Mouse (Mus musculus) kidney, adult 8-10 months (tissue): ENCODE measurements around the gene Ezh1.

Source experiments
- DNase-seq, 2 experiments: peaks; one replicate each; pipeline ENCODE4 v3.0.0; 2022

Gene Ezh1

DNA sequence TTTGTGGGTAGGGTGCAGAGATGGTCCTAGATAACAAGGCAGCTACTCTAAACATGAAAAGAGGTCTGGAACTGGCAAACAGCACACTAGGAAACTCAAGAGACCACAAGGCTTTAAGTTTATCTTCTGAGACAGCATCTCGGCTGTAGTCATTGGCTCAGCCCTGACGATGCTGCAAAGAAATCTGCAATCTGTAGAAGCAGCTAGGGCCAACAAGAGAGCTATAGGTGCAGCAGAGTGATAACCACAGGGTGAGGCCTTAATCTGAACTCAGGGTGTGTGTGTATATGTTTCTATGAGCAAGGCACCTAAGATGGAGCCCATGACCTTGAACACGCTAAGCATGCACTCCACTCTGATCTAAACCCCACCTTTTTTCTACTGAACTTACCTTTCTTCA lies 26.7 kb downstream of the Ezh1 start:
- DNase-seq: no peak

DNA sequence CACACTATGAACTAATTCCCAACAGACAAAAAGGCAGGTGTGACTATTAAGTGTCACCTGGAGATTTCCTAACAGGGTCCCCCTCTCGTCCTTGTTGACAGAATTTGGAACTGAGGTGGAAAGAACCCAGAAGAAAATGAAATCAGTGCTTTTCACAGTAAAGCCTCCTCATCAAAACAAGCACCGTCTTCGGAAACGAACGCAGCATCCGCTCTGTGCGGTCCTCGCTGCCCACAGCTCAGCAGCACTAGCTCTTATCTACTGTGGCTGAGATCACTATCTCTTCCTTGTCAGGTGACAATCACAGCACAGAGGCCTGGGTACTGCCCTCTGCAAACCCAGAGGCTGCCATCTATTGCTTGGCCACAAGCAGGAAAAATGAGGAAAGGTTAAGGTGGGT lies 30.1 kb downstream of the Ezh1 start:
- no peak for DNase-seq

DNA sequence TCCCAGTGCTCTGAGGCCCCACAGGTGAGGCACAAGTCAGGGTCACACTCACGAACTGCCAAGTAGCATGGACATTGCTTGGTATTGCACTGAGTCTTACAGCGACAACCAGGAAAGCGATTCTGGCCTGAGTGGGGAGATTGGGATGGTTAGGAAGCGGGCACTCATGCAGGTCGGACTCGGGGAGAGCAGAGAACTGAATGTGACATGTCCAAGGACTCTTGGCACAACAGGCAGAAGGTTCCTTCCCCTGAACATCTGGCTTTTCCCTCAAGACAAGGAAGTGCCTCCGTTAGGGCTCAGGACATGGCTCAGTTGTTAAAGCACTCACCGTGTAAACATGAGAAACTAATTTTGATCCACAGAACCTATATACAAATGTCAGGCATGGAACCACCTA lies 30.7 kb downstream of the Ezh1 start:
- no peak for DNase-seq

DNA sequence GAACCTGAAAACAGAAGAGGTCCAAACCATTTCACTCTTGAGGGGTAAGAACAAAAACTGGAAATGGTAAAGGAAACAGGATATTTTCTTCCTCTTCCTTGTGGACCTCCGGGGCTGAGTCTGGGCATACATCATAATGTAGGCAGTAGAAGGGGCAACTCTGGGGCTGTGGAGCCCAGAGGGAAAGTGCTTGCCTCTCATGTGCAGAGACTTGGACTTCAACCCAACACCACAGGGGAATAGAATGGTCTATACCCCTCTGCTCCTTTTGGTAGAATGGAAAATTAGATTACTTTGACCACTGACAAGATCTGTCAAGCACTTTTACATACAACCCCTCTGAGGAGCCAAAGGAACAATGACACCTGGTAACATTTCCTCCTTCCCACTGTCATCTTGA lies 31.2 kb downstream of the Ezh1 start:
- DNase-seq: no peak

DNA sequence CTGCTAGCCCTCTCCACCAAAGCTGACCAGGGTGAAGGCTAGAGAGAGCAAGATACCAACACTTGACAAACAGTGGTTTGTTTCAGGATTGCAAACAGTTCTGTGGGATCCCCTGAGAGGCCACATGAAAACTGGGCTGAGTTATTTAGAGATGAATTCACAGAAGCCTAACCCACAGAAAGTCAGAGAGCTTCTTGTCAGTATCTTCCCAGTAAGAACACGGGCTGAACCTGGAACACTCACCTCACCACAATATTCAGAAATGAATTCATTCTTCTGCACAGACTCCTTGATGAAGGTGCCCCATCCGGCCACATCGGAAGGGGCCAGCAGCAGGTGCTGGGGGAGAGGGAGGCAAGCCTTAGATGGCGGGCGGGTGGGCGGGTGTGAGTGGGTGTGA lies 31.6 kb downstream of the Ezh1 start:
- no peak for DNase-seq

DNA sequence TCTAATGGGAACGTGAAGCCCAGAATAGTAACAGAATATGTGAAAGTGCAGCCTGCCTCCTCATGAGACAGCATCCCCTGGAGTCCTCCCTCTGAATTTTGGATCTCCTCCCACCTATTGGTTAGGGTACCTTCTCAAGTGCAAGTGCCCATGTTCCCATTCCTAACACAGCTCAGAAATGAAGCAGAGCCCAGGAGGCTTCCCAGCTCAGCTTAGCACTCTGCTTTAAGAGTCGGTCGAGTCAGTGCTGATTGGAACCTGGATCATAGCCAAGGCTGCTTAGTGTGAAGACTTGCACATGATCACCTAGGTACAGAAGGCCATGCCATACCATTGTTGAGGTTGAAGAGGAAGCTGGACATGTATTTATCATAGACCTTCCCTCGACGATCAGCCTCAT lies 32.1 kb downstream of the Ezh1 start:
- DNase-seq: no peak

DNA sequence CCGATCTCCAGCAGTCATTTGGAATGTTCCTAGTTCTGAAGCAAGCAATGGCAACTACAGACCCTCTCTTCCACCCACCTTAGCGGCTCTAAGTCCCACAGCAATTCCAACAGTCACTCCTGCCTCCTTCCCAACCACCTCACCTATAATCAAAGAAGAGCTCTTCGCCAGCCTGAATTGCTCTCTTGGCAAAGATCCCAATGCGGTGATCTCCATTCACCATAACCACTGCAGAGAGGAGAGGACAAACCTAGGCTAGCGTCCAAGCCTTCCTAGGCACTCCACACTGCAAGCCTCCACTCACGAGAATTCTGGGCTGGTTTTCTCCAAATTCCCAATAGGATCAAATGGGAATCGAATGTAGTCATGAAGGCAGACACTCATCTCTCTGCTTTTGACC lies 33.2 kb downstream of the Ezh1 start:
- DNase-seq: no peak

DNA sequence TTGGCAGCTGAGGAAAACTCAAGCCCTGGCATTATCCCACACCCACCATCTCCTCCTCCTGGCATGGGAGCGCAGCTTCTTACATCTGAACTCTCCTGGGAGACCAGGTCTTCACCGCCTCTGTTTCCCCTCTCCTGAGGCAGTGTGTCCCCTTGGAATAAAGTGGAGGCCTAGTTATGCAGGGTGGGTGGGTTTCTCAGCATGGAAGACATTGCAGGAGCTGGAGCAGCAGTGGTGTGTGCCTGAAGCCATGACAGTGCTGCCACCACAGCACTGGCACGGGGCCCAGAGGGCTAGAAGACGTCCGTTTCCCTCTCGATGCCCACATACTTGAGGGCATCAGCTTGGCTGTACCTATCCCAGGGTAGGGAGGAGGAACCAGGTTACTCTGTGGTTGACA lies 33.6 kb downstream of the Ezh1 start:
- DNase-seq: no peak

DNA sequence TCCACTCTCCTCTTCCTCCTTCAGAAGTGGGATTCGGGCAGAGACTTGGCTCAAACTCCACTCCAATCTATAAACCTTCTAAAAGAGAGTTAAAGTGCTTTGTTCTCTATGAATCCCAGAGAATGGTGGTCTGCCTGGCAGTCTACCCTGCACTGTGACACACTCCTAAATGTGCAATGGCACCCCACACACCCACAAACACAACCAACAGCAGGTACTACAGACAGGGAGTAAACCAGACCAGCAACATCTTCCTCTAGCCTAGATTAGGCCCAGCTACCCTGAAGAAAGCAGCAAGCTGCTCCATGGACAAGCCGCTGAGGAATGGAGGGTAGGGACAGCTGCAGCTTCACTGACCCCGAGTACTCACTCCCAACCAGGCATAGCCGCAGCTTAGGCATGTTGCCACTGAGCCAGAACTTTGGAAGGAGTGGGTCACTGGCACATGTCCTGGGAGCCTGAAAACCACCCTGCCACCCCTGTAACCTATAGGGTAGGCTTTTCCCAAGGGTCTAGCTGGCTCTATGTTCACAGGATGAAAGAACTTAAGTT lies 34.3 kb downstream of the Ezh1 start:
- DNase-seq: no peak

DNA sequence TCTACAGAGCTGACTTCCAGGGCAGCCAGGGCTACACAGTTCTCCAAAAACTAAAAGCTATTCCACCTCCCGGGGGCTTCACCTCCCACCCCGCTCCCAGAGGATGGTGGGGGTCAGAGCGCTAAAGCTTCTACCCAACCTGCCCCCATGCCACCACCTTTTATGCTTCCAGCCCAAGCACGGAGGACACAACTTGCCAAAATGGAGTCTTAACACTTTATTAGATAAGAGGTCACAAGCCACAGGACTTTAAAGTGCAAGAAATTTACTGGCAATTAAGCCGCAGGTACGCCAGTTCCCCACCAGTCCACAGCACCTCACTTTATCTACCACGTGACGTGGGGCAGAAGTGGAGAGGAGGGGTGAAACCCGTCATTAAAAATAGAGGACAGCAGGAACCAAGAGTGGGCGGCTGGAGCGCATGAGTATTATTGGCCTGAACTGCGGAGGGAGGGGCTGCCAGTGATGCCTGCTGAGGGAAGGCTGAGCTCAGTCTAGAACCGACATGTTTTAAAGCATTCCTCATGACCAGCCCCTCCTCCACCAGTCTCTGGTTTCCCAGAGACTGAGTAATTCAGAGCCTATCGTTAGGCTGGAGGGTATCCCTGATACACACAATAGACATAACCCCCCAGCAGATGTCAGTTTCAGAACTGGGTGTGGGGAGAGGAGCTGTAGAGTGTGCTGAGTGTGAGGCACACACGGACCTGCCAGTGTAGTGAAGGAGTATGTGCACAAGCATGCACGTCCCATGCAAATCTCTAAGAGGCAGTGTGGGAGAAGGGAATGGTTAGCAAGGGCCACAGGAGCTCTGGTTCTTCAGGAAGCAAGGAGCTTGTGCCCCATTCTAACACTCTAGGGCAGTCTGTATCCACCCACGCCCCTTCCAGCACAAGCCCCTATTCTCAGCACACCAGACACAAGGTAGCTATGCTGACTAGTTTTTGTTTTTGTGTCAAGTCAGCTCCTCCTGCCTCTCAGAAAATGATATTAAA lies 35.1 kb downstream of the Ezh1 start:
- DNase-seq: no peak

DNA sequence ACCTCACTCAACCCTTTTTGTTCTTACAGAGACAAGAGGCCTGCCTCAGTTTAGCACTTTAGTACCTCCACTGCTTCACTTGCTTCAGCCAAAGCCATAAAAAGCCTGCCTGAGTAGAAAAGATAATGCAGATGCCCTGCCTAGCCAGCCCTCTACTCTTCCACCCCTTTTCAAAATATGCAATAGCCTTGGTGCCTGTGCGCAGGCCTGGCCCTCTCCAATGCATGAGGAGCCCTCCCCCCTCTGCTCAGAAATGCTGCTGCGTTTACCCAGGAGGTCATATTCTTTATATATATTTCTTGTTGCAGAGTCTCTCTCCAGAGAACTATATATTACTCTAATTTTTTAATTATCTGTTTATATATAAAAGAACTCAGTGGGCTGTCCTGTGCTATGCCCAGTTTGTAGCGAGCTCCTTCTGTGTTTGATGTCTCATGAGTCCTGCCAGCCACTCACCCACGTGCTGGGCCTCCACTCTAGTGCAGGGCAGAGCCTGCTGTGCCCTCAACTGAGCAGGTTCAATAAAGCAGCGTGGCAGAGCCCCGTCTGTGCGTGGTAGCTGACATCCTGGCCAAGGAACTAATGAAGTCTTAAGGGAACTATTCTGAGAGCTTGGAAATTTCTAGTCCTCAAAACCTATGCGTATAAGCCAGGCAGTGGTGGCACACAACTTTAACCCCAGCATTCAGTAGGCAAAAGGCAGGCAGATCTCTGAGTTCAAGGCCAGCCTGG lies 35.9 kb downstream of the Ezh1 start:
- DNase-seq: no peak

DNA sequence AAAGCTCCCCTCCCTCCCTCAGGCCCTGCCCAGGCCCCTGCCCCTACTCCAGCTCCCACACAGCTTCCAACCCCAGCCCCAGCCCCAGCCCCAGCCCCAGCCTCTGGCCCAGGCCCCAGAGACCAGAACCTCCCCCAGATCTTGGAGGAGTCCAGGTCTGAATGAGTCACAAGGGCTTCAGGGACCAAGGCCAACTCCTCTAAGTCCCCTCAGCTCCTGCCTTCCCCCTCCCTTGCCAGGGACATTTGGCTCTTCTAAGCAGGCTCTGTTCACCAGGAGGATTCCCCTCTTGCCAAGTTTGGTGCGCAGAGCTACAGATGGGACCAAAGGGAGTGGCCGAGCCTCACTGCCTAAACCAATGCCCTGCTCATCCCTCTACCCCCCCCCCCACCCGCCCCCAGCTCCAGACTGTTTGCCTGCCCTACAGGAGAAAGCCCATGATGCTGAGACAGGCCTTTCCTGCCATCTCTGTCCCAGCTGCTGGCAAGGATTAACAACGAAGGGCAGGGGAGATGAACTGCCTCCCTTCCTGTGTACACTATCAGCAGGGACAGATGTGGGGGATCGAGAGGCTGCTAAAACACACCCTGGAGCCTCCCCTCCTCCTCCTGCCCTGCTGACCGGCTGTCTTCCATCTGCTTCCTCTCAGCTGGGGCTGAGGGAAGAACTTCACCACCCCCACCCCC lies 36.6 kb downstream of the Ezh1 start:
- peak in 1 of 2 experiments; percentile 42 for DNase-seq

DNA sequence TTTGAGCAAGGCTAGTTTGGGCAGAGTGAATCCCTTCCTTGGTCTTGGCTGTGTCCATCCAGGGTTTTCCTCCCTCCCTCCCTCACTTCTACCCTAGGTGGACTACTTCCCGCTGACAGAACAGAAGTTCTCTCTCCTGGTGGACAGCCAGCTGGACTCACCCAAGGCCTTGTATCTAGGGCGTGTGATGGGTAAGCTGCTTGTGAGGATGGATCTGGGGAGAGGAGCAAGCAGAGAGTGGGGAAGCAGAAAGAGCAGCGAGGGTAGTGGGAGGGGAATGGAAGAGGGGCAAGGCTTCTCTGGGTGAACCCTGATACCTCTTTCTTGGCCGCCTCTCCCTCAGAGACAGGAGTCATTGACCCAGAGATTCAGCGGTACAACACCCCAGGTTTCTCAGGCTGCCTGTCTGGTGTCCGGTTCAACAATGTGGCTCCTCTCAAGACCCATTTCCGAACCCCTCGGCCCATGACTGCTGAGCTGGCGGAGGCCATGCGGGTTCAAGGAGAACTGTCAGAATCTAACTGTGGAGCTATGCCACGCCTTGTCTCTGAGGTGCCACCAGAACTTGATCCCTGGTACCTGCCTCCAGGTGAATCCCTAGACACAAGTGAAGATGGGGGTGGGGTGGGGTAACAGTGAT lies 38.0 kb downstream of the Ezh1 start:
- DNase-seq: no peak

DNA sequence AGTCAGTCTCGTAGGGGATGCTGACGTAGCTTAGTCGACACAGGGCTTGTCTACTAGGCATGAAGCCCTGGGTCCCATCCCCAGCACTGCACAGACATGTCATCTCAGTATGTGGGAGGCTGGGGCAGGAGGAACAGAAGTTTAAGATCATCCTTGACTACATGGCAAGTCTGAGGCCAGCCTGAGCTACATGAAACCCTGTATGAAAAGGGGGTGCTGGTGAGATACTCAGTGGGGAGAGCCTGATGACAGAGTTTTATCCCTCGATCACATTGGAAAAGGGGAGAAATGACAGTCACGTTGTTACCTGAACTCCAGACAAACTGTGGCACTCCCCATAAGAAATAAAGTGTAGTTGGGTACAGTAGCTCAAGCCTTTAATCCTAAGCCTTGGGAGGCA lies 38.7 kb downstream of the Ezh1 start:
- DNase-seq: no peak

DNA sequence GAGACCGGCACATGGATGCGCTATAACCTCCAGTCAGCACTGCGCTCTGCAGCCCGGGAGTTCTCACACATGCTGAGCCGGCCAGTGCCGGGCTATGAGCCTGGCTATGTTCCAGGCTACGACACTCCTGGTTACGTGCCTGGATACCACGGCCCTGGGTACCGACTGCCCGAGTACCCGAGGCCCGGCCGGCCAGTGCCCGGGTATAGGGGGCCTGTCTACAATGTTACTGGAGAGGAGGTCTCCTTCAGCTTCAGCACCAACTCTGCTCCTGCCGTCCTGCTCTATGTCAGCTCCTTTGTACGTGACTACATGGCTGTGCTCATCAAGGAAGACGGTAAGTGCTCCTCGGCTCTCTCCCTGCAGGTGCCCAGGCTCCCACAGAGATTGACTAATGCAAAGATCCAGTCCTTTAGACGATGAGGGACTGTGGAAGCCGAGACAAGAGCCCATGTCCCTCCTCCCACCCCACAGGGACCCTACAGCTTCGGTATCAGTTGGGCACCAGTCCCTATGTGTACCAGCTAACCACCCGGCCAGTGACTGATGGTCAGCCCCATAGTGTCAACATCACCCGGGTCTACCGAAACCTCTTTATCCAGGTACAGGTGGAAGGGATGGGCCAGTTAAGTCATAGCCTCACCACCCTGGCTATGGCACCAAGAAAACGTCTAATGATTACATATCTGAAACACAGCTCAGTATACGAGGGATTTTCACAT lies 39.6 kb downstream of the Ezh1 start:
- DNase-seq: no peak

DNA sequence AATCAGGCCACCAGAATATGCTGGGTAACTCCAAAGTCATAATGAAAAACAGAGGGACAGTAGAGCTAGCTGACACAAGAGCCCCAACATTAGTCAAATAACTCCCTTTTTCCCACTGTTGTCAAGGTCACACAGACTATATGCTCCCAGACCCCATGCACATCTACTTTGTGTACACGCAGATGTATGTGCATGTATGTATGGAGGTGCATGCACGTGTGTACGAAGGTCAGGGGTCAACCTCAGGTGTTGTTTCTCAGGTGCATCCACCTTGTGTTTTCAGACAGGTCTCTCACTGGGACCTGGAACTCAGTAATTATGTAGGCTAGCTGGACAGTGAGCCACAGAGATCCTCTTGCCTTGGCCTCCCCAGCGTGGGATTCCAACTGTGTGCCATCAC lies 40.8 kb downstream of the Ezh1 start:
- no peak for DNase-seq

DNA sequence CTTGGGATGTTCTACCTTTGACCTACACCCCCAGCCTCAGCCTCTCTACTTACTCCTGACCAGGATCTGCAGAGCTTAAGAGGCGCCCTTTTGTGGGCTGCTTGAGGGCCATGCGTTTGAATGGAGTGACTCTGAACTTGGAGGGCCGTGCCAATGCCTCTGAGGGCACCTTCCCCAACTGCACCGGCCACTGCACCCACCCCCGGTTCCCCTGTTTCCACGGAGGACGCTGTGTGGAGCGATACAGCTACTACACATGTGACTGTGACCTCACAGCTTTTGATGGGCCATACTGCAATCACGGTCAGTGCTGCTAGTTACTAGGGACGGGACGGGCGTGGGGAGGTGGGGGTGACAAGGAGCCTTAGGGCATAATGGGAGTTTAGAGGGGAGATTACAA lies 41.3 kb downstream of the Ezh1 start:
- no peak for DNase-seq

DNA sequence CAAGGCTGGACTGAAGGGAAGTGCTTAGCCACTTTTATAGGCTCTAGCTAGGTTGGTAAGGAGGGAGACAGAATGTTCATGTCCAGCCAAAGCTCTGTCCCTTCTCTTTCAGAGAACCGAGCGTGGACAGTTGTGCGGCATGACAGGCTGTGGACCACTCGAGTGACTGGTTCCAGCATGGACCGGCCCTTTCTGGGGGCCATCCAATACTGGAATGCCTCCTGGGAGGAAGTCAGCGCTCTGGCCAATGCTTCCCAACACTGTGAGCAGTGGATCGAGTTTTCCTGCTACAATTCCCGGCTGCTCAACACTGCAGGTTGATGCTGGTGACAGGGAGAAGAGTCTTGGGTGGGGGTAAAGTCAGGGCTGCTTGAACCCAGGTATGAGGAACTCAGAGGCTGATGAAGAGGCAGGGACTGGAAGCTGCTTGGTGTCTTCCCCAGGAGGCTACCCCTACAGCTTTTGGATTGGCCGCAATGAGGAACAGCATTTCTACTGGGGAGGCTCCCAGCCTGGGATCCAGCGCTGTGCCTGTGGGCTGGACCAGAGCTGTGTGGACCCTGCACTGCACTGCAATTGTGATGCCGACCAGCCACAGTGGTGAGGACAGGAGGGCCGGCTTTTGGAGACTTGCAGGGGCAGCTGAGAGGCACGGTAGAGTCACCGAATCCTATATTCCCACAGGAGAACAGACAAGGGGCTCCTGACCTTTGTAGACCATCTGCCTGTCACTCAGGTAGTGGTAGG lies 43.3 kb downstream of the Ezh1 start:
- DNase-seq: no peak

DNA sequence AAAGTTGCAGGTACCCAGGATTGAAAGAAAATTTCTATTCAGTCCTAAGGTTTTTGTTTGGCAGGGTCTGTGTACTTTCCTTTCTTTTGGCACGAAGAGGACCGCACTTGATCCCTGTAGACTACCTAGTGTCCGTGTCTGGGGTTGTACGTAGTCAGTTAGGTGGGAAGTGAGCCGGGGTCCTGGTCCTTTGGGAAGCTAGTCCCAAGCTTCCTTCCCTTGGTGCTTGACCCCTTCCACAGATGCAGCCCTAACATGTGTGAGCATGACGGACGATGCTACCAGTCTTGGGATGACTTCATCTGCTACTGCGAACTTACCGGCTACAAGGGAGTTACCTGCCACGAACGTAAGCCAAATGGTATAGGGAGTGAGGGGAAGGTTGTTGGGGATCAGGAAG lies 44.3 kb downstream of the Ezh1 start:
- DNase-seq: no peak

DNA sequence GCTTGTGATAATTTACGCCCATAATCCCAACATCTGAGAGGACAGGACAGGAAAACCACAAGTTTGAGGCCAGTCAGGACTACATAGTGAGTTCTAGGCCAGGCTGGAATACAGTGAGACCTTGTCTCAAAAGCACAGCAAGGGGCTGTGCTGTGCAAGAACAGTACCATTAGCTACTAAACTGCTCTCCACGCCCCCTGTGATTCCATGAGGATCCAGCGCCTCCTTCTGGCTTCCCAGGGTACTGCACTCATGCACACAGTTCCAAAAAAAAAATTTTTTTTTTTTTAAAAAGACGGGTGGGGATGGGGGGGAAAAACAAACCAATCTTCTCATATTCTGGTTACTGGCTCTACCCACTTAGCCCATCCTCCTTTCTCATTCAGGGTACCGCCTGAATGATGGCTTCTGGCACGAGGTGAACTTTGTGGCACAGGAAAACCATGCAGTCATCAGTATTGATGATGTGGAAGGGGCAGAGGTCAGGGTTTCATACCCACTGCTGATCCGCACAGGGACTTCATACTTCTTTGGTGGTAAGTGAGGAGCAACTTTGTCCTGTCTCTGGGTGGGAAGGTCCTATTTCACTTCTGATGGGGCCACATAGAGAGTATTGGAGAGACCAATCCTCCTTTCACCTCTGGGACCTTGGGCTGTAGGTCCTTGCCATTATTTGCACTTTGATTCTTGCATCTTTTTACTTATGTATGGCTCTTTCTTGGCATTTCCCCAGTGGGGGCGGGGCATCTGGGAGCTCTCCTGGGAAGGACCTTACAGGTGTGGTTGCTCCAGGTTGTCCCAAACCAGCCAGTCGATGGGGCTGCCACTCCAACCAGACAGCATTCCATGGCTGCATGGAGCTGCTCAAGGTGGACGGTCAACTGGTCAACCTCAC lies 45.2 kb downstream of the Ezh1 start:
- peak in 1 of 2 experiments; percentile 64 for DNase-seq
